Mouse (Mus musculus): ENCODE data around the gene Cbl.
A peak's percentile ranks its signal among the peaks of the same experiment; 100 is the strongest.
"Not testable (repeated sequence)": the region's sequence is repeated elsewhere in the genome, so short reads cannot be mapped to it uniquely, and the experiment has no call there.

The Cbl gene

GRCm38 (mm10) chr9:44130581-44131275 is 103.1 kb downstream of the Cbl start:
- DNase-seq (ENCODE audit: low spot score): no peak

DNA sequence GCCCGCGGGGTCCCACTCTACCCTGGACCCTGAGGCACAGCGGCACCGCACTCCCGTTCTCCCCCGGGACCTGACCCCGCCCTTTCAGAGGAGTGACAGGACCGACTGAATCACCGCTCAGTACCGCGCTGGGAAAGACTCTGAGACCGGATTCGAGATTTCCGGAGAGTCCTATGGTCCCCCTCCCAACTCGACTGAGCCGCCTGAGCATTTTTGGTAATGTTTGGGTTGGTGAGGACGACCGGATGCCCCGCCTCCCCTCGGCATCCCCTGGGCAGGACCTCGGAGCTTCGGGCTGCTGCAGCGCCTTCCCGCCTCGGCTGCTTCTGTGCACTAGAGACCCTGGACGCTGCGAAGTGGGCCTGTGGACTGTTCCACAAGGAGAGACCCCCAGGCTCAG is 103.8 kb downstream of the Cbl start:
- no peak for DNase-seq (ENCODE audit: low spot score)

DNA sequence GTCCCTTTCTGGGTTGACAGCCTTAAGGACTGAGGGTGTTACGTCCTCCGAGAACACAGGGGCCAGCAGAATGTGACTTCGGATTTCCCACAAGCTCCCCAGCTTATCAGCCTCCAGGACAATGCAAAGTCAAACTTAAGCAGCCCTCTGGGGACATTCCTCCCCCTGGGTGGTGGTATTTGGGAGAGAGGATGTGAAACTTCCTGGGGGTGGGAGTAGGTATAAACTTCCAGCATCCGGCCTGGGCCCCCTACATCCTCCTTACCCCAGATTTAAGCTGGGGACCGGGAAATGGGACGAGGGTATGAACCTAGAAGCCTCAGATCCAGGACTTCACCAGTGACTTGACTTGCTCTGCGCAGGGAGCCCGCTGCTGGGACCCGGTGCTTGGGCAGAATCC is 104.2 kb downstream of the Cbl start:
- DNase-seq (ENCODE audit: low spot score): no peak

- no peak for DNase-seq (ENCODE audit: low spot score)
Observed at GRCm38 (mm10) chr9:44127351-44127801, 106.5 kb downstream of the Cbl start.

DNA sequence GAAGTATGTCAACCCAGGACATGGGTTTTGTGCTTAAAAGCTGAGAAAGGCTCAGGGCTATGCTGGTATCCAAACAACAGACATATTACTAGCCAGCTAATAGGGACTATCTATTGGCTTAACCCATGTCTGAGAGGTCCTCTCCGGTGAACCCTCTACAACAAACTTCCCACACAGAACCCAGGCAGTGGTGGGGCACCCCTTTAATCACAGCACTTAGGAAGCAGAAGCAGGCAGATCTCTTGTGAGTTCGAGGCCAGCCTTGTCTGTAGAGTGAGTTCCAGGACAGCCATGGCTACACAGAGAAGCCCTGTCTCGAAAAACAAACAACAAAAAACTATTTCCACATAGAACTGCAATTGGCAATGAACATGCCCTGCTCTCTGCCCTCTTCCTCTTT is 107.1 kb downstream of the Cbl start:
- DNase-seq (ENCODE audit: low spot score): no peak

GRCm38 (mm10) chr9:44125546-44126428 is 108.1 kb downstream of the Cbl start:
- peak; percentile 65 for DNase-seq (ENCODE audit: low spot score)

- no peak for DNase-seq (ENCODE audit: low spot score)
Observed at GRCm38 (mm10) chr9:44125026-44125425, 108.8 kb downstream of the Cbl start.

DNA sequence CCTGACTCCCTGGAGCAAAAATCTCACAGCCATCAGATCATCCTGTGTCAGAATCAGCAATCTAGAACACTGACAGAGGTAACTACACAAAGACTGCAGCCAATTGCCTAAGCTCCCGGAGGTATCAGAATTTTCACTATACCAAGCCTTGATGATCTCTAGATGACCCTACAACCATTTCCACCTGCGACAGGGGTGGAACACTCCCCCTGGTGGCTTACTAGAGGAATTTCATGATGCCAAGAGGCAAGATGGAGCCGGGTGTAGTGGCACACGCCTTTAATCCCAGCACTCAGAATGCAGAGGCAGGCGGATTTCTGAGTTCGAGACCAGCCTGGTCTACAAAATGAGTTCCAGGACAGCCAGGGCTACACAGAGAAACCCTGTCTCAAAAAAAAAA is 109.5 kb downstream of the Cbl start:
- no peak for DNase-seq (ENCODE audit: low spot score)

DNA sequence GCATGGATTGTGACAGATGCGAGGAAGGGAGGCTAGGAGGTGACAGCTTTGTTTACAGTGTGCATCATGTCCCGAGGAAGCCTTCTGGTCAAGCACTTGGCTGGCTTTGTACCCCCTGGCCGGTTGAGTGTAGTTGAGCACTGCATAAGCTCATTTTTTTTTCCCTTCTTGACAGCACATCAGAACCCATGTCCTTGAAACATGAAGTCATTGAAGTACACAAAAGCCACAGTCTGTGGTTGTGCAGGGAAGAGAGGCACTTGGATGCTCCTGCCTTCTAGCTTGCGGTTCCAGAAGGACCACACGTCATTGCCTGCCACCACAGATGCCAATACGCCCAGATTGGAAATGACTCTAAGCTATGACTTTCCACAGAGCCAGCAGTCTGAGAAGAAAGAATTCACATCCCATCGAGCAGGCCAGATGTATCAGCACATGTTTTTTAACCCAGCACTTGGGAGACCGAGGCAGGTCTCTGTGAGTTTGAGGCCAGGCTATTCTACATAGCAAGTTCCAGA is 113.8 kb downstream of the Cbl start:
- DNase-seq (ENCODE audit: low spot score): no peak

DNA sequence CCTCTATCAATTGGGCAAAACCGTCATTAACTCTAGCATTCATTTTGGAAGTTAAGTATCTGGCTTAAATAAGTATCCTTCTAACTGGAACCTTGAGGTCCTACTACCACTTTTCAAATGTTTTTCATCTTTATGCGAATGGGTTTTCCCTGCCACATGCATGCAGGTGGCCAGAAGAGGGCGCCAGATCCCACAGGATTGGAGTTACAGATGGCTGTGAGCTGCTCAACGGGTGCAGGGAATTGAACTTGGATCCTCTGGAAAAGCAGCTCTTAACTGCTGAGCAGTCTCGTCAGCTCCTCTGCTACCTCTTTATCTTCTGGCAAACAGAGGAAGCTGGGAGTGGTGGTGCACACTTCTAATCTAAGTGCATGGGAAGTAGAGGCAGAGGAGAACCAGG is 114.8 kb downstream of the Cbl start:
- DNase-seq (ENCODE audit: low spot score): no peak

- no peak for DNase-seq (ENCODE audit: low spot score)
Observed at GRCm38 (mm10) chr9:44116182-44116581, 117.7 kb downstream of the Cbl start.

- no peak for DNase-seq (ENCODE audit: low spot score)
Observed at GRCm38 (mm10) chr9:44115599-44115998, 118.2 kb downstream of the Cbl start.

GRCm38 (mm10) chr9:44114453-44114852 is 119.4 kb downstream of the Cbl start:
- DNase-seq (ENCODE audit: low spot score): no peak

GRCm38 (mm10) chr9:44113105-44113789 is 120.6 kb downstream of the Cbl start, which contains the start of the genes Gm49380 and Rnf26:
Gene Gm49380, minus strand, starts transcription at chr9:44113500.
Gene Rnf26, minus strand, starts transcription at chr9:44113517.
- peak; percentile 87 for DNase-seq (ENCODE audit: low spot score)

- not testable (repeated sequence) for DNase-seq (ENCODE audit: low spot score)
Observed at GRCm38 (mm10) chr9:44111909-44112308, 121.9 kb downstream of the Cbl start.

GRCm38 (mm10) chr9:44109360-44110095 is 124.3 kb downstream of the Cbl start:
- no peak for DNase-seq (ENCODE audit: low spot score)

DNA sequence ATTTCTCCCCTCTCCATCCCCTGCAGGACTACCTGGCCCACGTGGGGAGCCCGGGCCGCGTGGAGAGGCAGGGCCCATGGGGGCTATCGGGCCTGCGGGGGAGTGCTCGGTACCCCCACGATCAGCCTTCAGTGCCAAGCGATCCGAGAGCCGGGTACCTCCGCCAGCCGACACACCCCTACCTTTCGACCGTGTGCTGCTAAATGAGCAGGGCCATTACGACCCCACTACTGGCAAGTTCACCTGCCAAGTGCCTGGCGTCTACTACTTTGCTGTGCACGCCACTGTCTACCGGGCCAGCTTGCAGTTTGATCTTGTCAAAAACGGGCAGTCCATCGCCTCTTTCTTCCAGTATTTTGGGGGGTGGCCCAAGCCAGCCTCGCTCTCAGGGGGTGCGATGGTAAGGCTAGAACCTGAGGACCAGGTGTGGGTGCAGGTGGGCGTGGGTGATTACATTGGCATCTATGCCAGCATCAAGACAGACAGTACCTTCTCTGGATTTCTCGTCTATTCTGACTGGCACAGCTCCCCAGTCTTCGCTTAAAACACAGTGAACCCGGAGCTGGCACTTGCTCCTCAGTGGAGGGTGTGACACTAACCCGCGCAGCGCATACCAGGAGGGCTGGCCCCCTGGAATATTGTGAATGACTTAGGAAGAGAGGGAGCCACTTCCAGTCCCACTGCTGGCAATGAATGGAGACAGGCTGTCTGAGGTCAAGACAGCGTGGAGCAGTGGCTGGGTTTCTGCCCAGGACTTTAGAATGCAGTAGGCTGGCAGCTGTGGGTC is 125.4 kb downstream of the Cbl start:
- DNase-seq (ENCODE audit: low spot score): no peak

GRCm38 (mm10) chr9:44107557-44108179 is 126.2 kb downstream of the Cbl start:
- DNase-seq (ENCODE audit: low spot score): no peak

- DNase-seq (ENCODE audit: low spot score): peak; percentile 83
Observed at GRCm38 (mm10) chr9:44107110-44107509, 126.7 kb downstream of the Cbl start, which contains the start of gene C1qtnf5. Gene C1qtnf5, plus strand, starts transcription at chr9:44107245.

- no peak for DNase-seq (ENCODE audit: low spot score)
Observed at GRCm38 (mm10) chr9:44106596-44106995, 127.3 kb downstream of the Cbl start.

All from ovary, postnatal 10 days (tissue).